8 mouse cellular contexts compared by ENCODE assay signal in the genomic region with DNA sequence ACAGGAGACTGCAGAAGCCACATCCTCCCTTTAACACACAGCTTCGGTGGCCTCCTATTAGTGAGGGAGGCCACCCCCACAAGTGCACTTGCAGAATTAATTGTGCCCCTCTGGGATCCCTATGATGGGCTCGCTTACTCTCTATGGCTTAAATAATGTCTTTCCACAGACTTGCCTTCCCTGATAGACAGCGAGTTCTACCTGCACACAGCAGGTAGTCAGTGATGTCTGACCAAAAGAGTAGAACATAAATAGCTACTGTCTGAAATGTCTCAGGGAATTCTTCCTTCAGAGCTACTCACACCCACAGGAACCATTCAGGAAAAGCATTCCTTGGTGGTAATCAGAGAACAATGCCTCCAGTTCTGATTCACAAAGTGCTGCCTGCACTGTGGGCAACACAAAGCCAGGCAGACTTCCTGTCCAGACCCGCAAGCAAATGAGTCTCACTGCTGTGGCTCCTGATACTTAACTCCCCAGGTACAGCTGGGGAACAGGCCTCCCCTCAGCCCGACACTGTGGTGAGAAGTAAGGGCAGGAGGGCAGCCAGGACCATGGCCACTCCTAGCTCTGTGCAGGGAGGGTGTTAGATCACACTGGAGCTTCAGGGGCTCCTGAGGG. TPM values are rescaled to one million over a fixed set of nuclear protein-coding genes. Genes with fewer than 3 reads are reported as not detected.
DNase-seq lines count a peak whose midpoint lies in the region; ATAC-seq and TF ChIP-seq lines count a peak whose summit lies in the region.

No protein-coding gene starts in this region.

- no peaks in the 10 kb centered on the region for H3K9me3 ChIP-seq in heart, embryonic 14.5 days (ENCODE audit: control insufficient read depth, low read length)
- no peaks in the 10 kb centered on the region for H3K9me3 ChIP-seq in liver, postnatal 0 days (ENCODE audit: low read length)

- no peak for TF ChIP-seq EP300 in liver, postnatal 0 days (IDR thresholded peaks at IDR 0.05; ENCODE audit: low read depth)

- peak overlapping the region; percentile 53 to 64 for H3K27ac ChIP-seq in heart, embryonic 14.5 days (replicated peaks in 1 of 2; ENCODE audit: control insufficient read depth in 1 of 2, insufficient read depth in 1 of 2, low read depth in 2 of 2, low read length in 2 of 2)
- peak overlapping the region; percentile 22; the same call in 1 of the 2 replicates for H3K27ac ChIP-seq in liver, postnatal 0 days (ENCODE audit: low read depth)

- no peak for TF ChIP-seq CTCF in C2C12 (IDR thresholded peaks at IDR 0.05; ENCODE audit: control insufficient read depth, insufficient read depth, insufficient read length)
- no peak for TF ChIP-seq CTCF in liver, postnatal 0 days (IDR thresholded peaks at IDR 0.05; ENCODE audit: low read depth)

- no peak overlapping the region for H3K9ac ChIP-seq in heart, embryonic 14.5 days (ENCODE audit: low read length)
- no peak overlapping the region for H3K9ac ChIP-seq in liver, postnatal 0 days (replicated peaks)

- 56% methylated on average over 5 of the region's 5 CpGs for WGBS in heart, embryonic 14.5 days
- WGBS in liver, postnatal 0 days (ENCODE audit: insufficient replicate concordance) = 43% methylated on average over 5 of the region's 5 CpGs

- intact Hi-C loops in left cerebral cortex, postnatal 4 days (cut with DNase I) = loop anchor here (10.0 kb wide), 1 partner anchor 113 kb away; a partner anchor contains a TSS

- H3K4me1 ChIP-seq in heart, embryonic 14.5 days (ENCODE audit: control insufficient read depth in 2 of 2, insufficient read depth in 2 of 2, low read length in 2 of 2) = peaks cover 8 to 24% of the 10 kb centered on the region in 2 experiments
- H3K4me1 ChIP-seq in liver, postnatal 0 days (ENCODE audit: insufficient read depth) = peaks cover 22% of the 10 kb centered on the region

- H3K79me2 ChIP-seq in C2C12 (ENCODE audit: control insufficient read depth, insufficient read depth) = no peaks in the 10 kb centered on the region

- no peak for ATAC-seq in heart, embryonic 14.5 days (ENCODE audit: insufficient number of reproducible peaks, insufficient read depth, low FRiP score, low read depth)
- ATAC-seq in liver, postnatal 0 days = no peak

- H3K36me3 ChIP-seq in C2C12 (ENCODE audit: control insufficient read depth, insufficient read depth) = no peaks in the 10 kb centered on the region
- no peaks in the 10 kb centered on the region for H3K36me3 ChIP-seq in heart, embryonic 14.5 days (ENCODE audit: control insufficient read depth, insufficient read depth, low read length)
- no peaks in the 10 kb centered on the region for H3K36me3 ChIP-seq in liver, postnatal 0 days (replicated peaks; ENCODE audit: insufficient read depth, low read length)

- H3K4me2 ChIP-seq in heart, embryonic 14.5 days (ENCODE audit: low read length) = no peak overlapping the region
- H3K4me2 ChIP-seq in liver, postnatal 0 days (ENCODE audit: low read depth, low read length) = no peak overlapping the region

- no peak overlapping the region for H3ac ChIP-seq in C2C12 (ENCODE audit: control insufficient read depth, insufficient read length, low read depth)

- H3K27me3 ChIP-seq in C2C12 (ENCODE audit: control insufficient read depth, insufficient read depth, insufficient read length) = no peaks in the 10 kb centered on the region
- no peaks in the 10 kb centered on the region for H3K27me3 ChIP-seq in heart, embryonic 14.5 days (ENCODE audit: control insufficient read depth, insufficient read depth, low read length)
- no peaks in the 10 kb centered on the region for H3K27me3 ChIP-seq in liver, postnatal 0 days (ENCODE audit: insufficient read depth, low read length)

- H3K79me3 ChIP-seq in C2C12 (ENCODE audit: low read depth) = peaks cover 3% of the 10 kb centered on the region

- H3K4me3 ChIP-seq in C2C12 (ENCODE audit: insufficient read depth, poor library complexity, severe bottlenecking) = no peak overlapping the region
- H3K4me3 ChIP-seq in heart, embryonic 14.5 days (ENCODE audit: control insufficient read depth in 1 of 2, insufficient read depth in 1 of 2, low read depth in 1 of 2, low read length in 2 of 2) = no peak overlapping the region
- H3K4me3 ChIP-seq in liver, postnatal 0 days (ENCODE audit: low read depth, low read length) = no peak overlapping the region

- peak; percentile 17 for DNase-seq in embryo, embryonic 10.5 days (ENCODE audit: low spot score)
- no peak for DNase-seq in embryo, embryonic 11 days
- DNase-seq in liver, postnatal 0 days = no peak
- DNase-seq in left cerebral cortex, postnatal 4 days = no peak
- no peak for DNase-seq in urinary bladder, postnatal 4 days (ENCODE audit: low spot score in 2 of 2)
- DNase-seq in frontal cortex, postnatal 10 days (ENCODE audit: low spot score in 2 of 2) = no peak

TF ChIP-seq in C2C12, 6 proteins besides CTCF, POLR2A, EP300 and RAD21:
- TF ChIP-seq MAX (IDR thresholded peaks at IDR 0.05) (peak; percentile 58), MYOG (IDR thresholded peaks at IDR 0.05; ENCODE audit: control insufficient read depth, extremely low read depth, insufficient read length) (no peak), MYOD1 (IDR thresholded peaks at IDR 0.05; ENCODE audit: control insufficient read depth, insufficient read length, low read depth) (peak; percentile 13)

RNA-seq across cellular contexts. Expression of a gene that starts 51.0 kb away (rescaled TPM):
- 17.1 TPM for polyA plus RNA-seq in C2C12 (2012; fragmentation: generic; extraction: Trizol)
- 22.5 and 25.7 TPM in 2 replicates for polyA plus RNA-seq in heart, embryonic 14.5 days (2014; fragmentation: Nextera tagmentation; extraction: Ambion mirVana)
- polyA plus RNA-seq in liver, postnatal 0 days (2015; fragmentation: Nextera tagmentation; extraction: Ambion mirVana) = 3.0 and 3.6 TPM in 2 replicates
- 10 to 100 TPM; 86.8 to 90.6 TPM for total RNA-seq in left cerebral cortex, postnatal 4 days (2021)

RNA-seq across cellular contexts. Expression of a gene that starts 51.4 kb away (rescaled TPM):
- polyA plus RNA-seq in C2C12 (2012; fragmentation: generic; extraction: Trizol) = not detected
- polyA plus RNA-seq in heart, embryonic 14.5 days (2014; fragmentation: Nextera tagmentation; extraction: Ambion mirVana) = 1.8 and 3.3 TPM in 2 replicates
- 0.54 and 0.56 TPM in 2 replicates for polyA plus RNA-seq in liver, postnatal 0 days (2015; fragmentation: Nextera tagmentation; extraction: Ambion mirVana)
- 1 to 10 TPM; 4.7 to 4.8 TPM for total RNA-seq in left cerebral cortex, postnatal 4 days (2021)
